Mouse (Mus musculus) forebrain, embryonic 13.5 days (tissue): ENCODE data around the gene Pcdh15. TPM values are rescaled to one million over a fixed set of nuclear protein-coding genes. Genes with fewer than 3 reads are reported as not detected.

ENCODE experiments used
- ATAC-seq: fragments of 200-750 bp; cut with Nextera tagmentation; 2 replicates; pipeline ENCODE4 v1.8.0; 2017
- H3K27ac ChIP-seq: fragments of 300-500 bp; sonication (generic); 2 replicates; pipeline ENCODE4 v1.5.1; 2015; ENCODE audit warnings: inconsistent platforms, mild to moderate bottlenecking, moderate library complexity
- H3K27me3 ChIP-seq: fragments of 300-500 bp; sonication (generic); 2 replicates; pipeline ENCODE4 v1.6.1; 2015; ENCODE audit warnings: mild to moderate bottlenecking, inconsistent platforms
- H3K36me3 ChIP-seq: fragments of 300-500 bp; sonication (generic); 2 replicates; pipeline ENCODE4 v1.6.1; 2015; ENCODE audit warnings: mild to moderate bottlenecking, inconsistent platforms; ENCODE audit not compliant: poor library complexity, severe bottlenecking
- H3K4me1 ChIP-seq: fragments of 300-500 bp; sonication (generic); 2 replicates; pipeline ENCODE4 v1.6.1; 2015; ENCODE audit warnings: inconsistent platforms
- H3K4me2 ChIP-seq: fragments of 300-500 bp; sonication (generic); 2 replicates; pipeline ENCODE4 v1.6.1; 2015; ENCODE audit warnings: inconsistent platforms, mild to moderate bottlenecking, moderate library complexity
- H3K4me3 ChIP-seq: fragments of 300-500 bp; sonication (generic); 2 replicates; pipeline ENCODE4 v1.5.1; 2015; ENCODE audit warnings: mild to moderate bottlenecking, inconsistent platforms
- H3K9ac ChIP-seq: fragments of 300-500 bp; sonication (generic); 2 replicates; pipeline ENCODE4 v1.6.1; 2015; ENCODE audit warnings: mild to moderate bottlenecking, inconsistent platforms
- H3K9me3 ChIP-seq: fragments of 300-500 bp; sonication (generic); replicated peaks from 2 replicates; pipeline ENCODE4 v1.6.1; 2016; ENCODE audit warnings: inconsistent platforms
- WGBS: fragments of 180-500 bp; shearing (Covaris S2); methylation state at CpG from one replicate; pipeline ENCODE4 v1.1.7; 2015; 5-methylcytosine and 5-hydroxymethylcytosine counted together
- polyA plus RNA-seq: library from polyadenylated mRNA; unstranded; fragments of >200 nt; fragmentation: Nextera tagmentation; extraction: Ambion mirVana; gene quantifications from 2 replicates; pipeline ENCODE4 v1.2.1, GENCODE M21; 2015

Gene Pcdh15
- polyA plus RNA-seq, 1 experiment from 2014 or later, result 1.9 TPM

DNA sequence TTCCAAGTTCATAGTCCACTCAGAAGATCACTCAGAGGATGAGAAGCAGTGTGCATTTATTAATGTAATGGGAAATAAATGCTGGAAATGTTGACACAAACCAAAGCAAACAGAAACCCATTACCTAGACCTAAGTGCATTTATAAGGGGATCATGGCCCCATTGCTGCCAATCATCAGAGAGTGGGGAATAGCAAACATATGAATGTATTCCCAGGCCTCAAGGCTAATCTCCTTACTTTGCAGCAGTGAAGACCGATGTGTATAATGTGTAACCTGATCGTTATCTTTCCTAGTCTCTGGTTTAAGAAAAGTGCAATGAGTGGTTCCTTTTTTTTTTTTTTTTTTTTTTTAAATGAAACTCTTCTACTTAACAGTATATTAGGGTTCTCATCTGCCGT is 745.9 kb downstream of the Pcdh15 start:
- Histone ChIP-seq H3K9me3 (no peaks in the 10 kb centered on the region), H3K27me3 (no peaks in the 10 kb centered on the region), H3K4me1 (no peaks in the 10 kb centered on the region), H3K4me2 (no peak overlapping the region), H3K36me3 (no peaks in the 10 kb centered on the region), H3K4me3 (no peak overlapping the region), H3K9ac (no peak overlapping the region), H3K27ac (no peak overlapping the region)
- ATAC-seq, result no peak
- 87% methylated on average over 3 of the region's 3 CpGs for WGBS

DNA sequence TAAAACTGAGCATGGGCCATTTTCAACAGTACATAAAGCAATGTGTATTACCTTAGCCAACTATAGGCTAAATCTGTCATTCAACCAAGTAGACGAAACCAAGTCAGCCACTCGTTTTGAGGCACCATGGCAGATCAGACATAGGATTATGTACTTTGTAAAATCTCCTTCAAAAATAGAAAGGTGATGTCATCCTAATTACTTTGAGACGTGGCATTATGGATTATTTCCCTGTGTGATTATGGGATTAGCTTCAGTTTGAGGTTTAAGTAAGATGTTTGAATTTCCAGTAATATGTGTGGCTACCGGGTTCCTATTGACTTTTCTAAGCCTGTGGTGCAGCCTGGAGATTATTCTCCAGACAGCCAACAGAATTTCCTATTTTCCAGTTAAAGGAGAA is 763.0 kb downstream of the Pcdh15 start:
- WGBS, result 61% methylated on average over 4 of the region's 4 CpGs
- H3K36me3 ChIP-seq, result no peaks in the 10 kb centered on the region
- H3K4me3 ChIP-seq, result no peak overlapping the region
- no peak overlapping the region for H3K9ac ChIP-seq
- H3K4me1 ChIP-seq, result no peaks in the 10 kb centered on the region
- no peaks in the 10 kb centered on the region for H3K27me3 ChIP-seq
- no peaks in the 10 kb centered on the region for H3K9me3 ChIP-seq
- ATAC-seq, result no peak
- H3K27ac ChIP-seq, result no peak overlapping the region
- H3K4me2 ChIP-seq, result no peak overlapping the region

DNA sequence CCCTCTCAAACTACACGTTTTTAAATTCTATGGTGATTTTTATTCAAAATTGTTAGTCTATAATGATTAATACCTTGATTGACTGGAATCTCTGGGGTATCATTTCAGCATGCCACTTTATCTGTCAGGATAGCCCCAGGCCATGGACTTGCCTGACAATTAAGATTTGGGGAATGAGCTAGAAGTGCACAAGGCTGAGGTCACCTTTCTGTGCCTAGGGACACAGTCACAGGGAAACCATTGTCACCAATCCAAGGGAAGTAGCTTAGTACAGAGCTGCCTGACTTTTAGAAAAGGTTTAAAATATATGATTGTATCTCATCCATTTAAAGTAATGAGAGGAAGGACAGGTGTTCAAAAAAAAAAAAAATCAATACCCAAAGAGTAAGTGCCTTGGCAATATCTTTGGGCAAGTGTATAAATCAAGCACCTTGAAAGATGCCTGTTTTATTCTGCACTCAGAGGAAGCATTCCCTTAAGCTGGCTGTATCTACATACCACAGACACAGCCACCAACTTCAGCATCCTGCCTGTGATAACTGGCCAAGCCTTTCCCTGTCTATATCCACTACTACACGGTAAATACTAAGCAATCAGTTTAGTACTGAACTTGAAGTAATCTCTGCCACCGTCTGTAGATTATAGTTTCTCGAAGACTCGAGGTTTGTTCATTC is 779.0 kb downstream of the Pcdh15 start:
- Histone ChIP-seq H3K9me3 (no peaks in the 10 kb centered on the region), H3K4me1 (peaks cover 5% of the 10 kb centered on the region; the same call in 1 of the 2 replicates), H3K27me3 (no peaks in the 10 kb centered on the region), H3K4me2 (no peak overlapping the region), H3K4me3 (no peak overlapping the region), H3K27ac (no peak overlapping the region), H3K36me3 (no peaks in the 10 kb centered on the region), H3K9ac (no peak overlapping the region)
- ATAC-seq, result 0 out of 2 replicates have a peak, but pooled peaks have one; percentile 50
- WGBS, result 69% methylated on average over 5 of the region's 5 CpGs

DNA sequence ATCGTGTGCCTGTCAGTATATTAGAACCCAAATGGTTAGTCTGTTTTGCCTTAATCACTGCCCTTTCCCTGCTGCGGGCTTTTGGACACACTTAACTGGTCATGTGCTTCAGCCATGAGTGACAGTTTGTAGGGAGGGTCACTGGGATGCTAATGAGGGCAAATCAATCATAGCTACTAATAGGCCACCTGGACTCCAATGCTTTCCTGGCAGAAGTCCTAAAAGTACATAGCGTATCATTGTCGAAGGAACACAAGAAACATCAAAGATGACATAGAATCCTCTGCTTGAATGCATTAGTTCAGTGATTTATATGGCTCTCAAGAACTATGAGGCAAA is 779.6 kb downstream of the Pcdh15 start:
- Histone ChIP-seq H3K27ac (no peak overlapping the region), H3K4me1 (peaks cover 5% of the 10 kb centered on the region; the same call in 1 of the 2 replicates), H3K9me3 (no peaks in the 10 kb centered on the region), H3K36me3 (no peaks in the 10 kb centered on the region), H3K4me2 (no peak overlapping the region), H3K4me3 (no peak overlapping the region), H3K27me3 (no peaks in the 10 kb centered on the region), H3K9ac (no peak overlapping the region)
- WGBS, result 60% methylated on average over 4 of the region's 4 CpGs
- ATAC-seq, result no peak

DNA sequence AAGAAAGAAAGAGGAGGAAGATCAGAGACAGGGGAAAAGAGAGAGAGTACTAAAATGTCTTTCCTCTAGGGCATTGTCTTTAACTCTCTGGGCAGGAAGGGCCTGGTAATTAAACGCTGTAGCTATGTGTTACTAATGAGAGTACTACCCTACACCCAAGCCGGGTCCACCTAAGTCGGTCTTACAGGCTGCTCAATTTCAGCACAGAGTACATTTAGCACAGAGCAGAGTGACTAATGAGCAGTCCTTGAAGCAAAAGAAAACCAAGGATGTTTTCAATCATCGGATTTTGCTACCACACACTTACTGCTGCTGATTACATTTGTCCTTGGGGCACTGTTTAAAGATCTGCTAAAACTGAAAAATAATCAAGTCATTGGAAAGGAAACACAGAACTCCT is 788.6 kb downstream of the Pcdh15 start:
- H3K4me1 ChIP-seq, result no peaks in the 10 kb centered on the region
- no peak for ATAC-seq
- WGBS, result 57% methylated on average over 4 of the region's 4 CpGs
- H3K36me3 ChIP-seq, result no peaks in the 10 kb centered on the region
- H3K9me3 ChIP-seq, result no peaks in the 10 kb centered on the region
- H3K27me3 ChIP-seq, result no peaks in the 10 kb centered on the region
- no peak overlapping the region for H3K4me2 ChIP-seq
- H3K4me3 ChIP-seq, result no peak overlapping the region
- no peak overlapping the region for H3K9ac ChIP-seq
- no peak overlapping the region for H3K27ac ChIP-seq

- Histone ChIP-seq H3K4me1 (no peaks in the 10 kb centered on the region), H3K36me3 (no peaks in the 10 kb centered on the region), H3K4me2 (no peak overlapping the region), H3K9ac (no peak overlapping the region), H3K27ac (no peak overlapping the region), H3K27me3 (no peaks in the 10 kb centered on the region), H3K4me3 (no peak overlapping the region), H3K9me3 (no peaks in the 10 kb centered on the region)
- no peak for ATAC-seq
- 85% methylated on average over 4 of the region's 4 CpGs for WGBS
Measured at GRCm38 (mm10) chr10:73892251-73892650, 793.1 kb downstream of the Pcdh15 start.

- Histone ChIP-seq H3K9ac (no peak overlapping the region), H3K36me3 (no peaks in the 10 kb centered on the region)
- ATAC-seq, result 0 out of 2 replicates have a peak, but pooled peaks have one; percentile 45
Measured at GRCm38 (mm10) chr10:73896086-73896607, 797.0 kb downstream of the Pcdh15 start.

DNA sequence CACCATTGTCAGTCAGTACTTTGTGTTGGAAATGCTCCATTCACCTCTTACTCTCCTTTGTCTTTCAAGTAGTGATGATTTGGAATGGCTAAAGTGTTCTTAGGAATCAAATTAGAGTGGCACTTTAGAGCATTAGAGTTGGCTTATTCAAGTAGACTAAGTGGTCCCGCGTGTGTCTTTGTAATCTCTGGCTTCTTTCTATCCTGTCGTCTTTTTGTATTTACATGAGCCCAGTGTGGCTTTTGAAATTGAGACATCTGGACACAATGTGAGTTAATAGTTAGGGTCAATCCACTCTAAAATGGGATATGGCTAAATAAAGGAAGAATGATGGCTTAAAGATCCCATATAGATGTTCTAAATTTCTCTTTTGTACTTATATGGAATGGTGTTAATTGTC is 800.0 kb downstream of the Pcdh15 start:
- no peak overlapping the region for H3K9ac ChIP-seq
- H3K27me3 ChIP-seq, result no peaks in the 10 kb centered on the region
- H3K9me3 ChIP-seq, result no peaks in the 10 kb centered on the region
- no peak overlapping the region for H3K4me2 ChIP-seq
- no peak for ATAC-seq
- H3K4me3 ChIP-seq, result no peak overlapping the region
- WGBS, result 25% methylated on average over 3 of the region's 3 CpGs
- H3K27ac ChIP-seq, result no peak overlapping the region
- H3K36me3 ChIP-seq, result no peaks in the 10 kb centered on the region
- H3K4me1 ChIP-seq, result no peaks in the 10 kb centered on the region

More at GRCm38 (mm10) chr10:73896086-73896607, 797.0 kb downstream of the Pcdh15 start:
- no peak overlapping the region for H3K4me2 ChIP-seq
- H3K27me3 ChIP-seq, result no peaks in the 10 kb centered on the region
- no peak overlapping the region for H3K4me3 ChIP-seq
- H3K4me1 ChIP-seq, result no peaks in the 10 kb centered on the region
- H3K9me3 ChIP-seq, result no peaks in the 10 kb centered on the region
- no peak overlapping the region for H3K27ac ChIP-seq

DNA sequence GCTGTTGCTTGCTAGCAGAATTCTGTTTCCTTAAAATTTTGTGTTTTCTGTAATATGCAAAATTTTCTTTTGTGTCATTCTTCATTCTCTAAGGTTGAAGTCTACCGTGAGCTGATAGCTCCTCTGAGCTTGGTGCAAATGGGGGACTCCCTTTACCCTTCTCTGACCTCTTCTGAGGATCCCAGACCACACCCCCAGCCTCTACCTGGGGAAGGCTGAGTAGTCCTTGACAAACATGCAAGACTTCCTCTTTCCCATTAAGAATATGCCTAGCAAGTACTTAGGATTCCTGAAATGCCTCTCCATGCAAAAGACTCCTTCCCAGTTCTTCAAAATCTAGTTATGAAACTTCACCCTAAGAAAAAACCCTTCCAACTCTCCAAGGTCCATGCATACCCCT is 808.5 kb downstream of the Pcdh15 start:
- no peaks in the 10 kb centered on the region for H3K9me3 ChIP-seq
- 79% methylated on average over 1 of the region's 1 CpGs for WGBS

GRCm38 (mm10) chr10:73908568-73908967 is 809.4 kb downstream of the Pcdh15 start:
- ATAC-seq, result no peak
- Histone ChIP-seq H3K27ac (no peak overlapping the region), H3K27me3 (no peaks in the 10 kb centered on the region), H3K36me3 (no peaks in the 10 kb centered on the region), H3K9me3 (no peaks in the 10 kb centered on the region), H3K4me3 (no peak overlapping the region), H3K4me2 (no peak overlapping the region), H3K4me1 (no peaks in the 10 kb centered on the region), H3K9ac (no peak overlapping the region)
- WGBS, result 85% methylated on average over 1 of the region's 1 CpGs

More for the DNA sequence above, 808.5 kb downstream of the Pcdh15 start:
- Histone ChIP-seq H3K4me3 (no peak overlapping the region), H3K36me3 (no peaks in the 10 kb centered on the region), H3K9ac (no peak overlapping the region), H3K4me2 (no peak overlapping the region), H3K27ac (no peak overlapping the region), H3K4me1 (no peaks in the 10 kb centered on the region), H3K27me3 (no peaks in the 10 kb centered on the region)
- ATAC-seq, result no peak

- no peak overlapping the region for H3K4me2 ChIP-seq
- WGBS, result 80% methylated on average over 4 of the region's 4 CpGs
- H3K9me3 ChIP-seq, result no peaks in the 10 kb centered on the region
- H3K36me3 ChIP-seq, result no peaks in the 10 kb centered on the region
- H3K9ac ChIP-seq, result no peak overlapping the region
- H3K4me3 ChIP-seq, result no peak overlapping the region
- H3K27ac ChIP-seq, result no peak overlapping the region
- no peak for ATAC-seq
- no peaks in the 10 kb centered on the region for H3K4me1 ChIP-seq
- H3K27me3 ChIP-seq, result no peaks in the 10 kb centered on the region
Measured at GRCm38 (mm10) chr10:73915170-73915569, 816.0 kb downstream of the Pcdh15 start.

DNA sequence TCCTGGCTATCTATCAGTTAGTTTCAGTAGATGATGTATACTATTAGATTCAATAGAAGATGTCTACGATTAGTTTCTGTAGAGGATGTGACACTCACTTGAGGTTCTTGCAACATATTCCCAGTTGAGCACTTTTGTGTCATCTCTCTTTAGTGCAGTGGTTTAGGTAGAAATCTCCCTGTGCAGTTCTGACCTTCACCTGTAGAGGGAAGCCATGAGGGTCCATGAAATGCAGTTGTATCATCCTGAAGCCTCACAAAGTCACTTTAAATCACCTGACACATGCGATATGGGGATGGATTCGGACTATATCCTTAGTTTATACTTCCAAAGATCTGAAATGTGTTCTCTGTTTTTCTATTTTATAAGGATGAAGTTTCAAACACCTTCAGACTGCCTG is 822.4 kb downstream of the Pcdh15 start:
- Histone ChIP-seq H3K27ac (no peak overlapping the region), H3K9ac (no peak overlapping the region), H3K36me3 (no peaks in the 10 kb centered on the region), H3K4me1 (no peaks in the 10 kb centered on the region), H3K27me3 (no peaks in the 10 kb centered on the region), H3K4me2 (no peak overlapping the region), H3K4me3 (no peak overlapping the region), H3K9me3 (no peaks in the 10 kb centered on the region)
- 72% methylated on average over 3 of the region's 3 CpGs for WGBS
- no peak for ATAC-seq

DNA sequence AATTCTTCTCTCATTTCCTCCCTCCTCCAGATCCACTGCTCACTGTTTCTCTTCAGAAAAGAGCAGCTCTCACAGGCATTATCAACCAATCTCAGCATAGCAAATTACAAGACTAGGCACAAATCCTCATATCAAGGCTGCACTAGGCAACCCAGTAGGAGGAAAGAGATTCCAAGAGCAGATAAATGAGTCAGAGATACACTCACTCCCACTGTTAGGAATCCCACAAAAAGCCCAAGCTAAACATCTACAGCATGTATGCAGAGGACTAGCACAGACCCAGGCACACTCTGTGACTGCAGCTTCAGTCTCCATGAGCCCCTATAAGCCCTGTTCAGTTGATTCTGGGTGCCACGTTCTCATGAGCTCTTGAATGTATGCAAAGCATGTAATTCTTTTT is 829.5 kb downstream of the Pcdh15 start:
- no peak overlapping the region for H3K9ac ChIP-seq
- no peaks in the 10 kb centered on the region for H3K27me3 ChIP-seq
- no peak overlapping the region for H3K4me3 ChIP-seq
- H3K4me2 ChIP-seq, result no peak overlapping the region
- H3K9me3 ChIP-seq, result no peaks in the 10 kb centered on the region
- no peaks in the 10 kb centered on the region for H3K4me1 ChIP-seq
- H3K36me3 ChIP-seq, result no peaks in the 10 kb centered on the region
- no peak overlapping the region for H3K27ac ChIP-seq
- ATAC-seq, result no peak
- WGBS, result 53% methylated on average over 1 of the region's 1 CpGs
